Mouse (Mus musculus) forebrain, embryonic 14.5 days (tissue): ENCODE data around the gene Ccnyl1. TPM values are rescaled to one million over a fixed set of nuclear protein-coding genes. Genes with fewer than 3 reads are reported as not detected.

Experiments used
- ATAC-seq: fragments of 200-750 bp; cut with Nextera tagmentation; 2 replicates; pipeline ENCODE4 v1.8.0; 2017; ENCODE audit warnings: mild to moderate bottlenecking, moderate library complexity
- DNase-seq: peaks from one replicate; pipeline ENCODE4 v3.0.0-alpha.2; 2015; ENCODE audit warnings: low spot score
- H3K27ac ChIP-seq: fragments of 300-500 bp; sonication (generic); 2 replicates; pipeline ENCODE4 v1.5.1; 2014; ENCODE audit warnings: low read depth, mild to moderate bottlenecking, control low read depth, low read length, moderate library complexity
- H3K27me3 ChIP-seq: fragments of 300-500 bp; sonication (generic); replicated peaks from 2 replicates; pipeline ENCODE4 v1.6.1; 2014; ENCODE audit warnings: low read length, control low read depth, mixed read lengths; ENCODE audit not compliant: control insufficient read depth, insufficient read depth
- H3K36me3 ChIP-seq: fragments of 300-500 bp; sonication (generic); 2 replicates; pipeline ENCODE4 v1.6.1; 2014; ENCODE audit warnings: low read length, control low read depth; ENCODE audit not compliant: control insufficient read depth, insufficient read depth
- H3K4me1 ChIP-seq: fragments of 300-500 bp; sonication (generic); 2 replicates; pipeline ENCODE4 v1.6.1; 2014; ENCODE audit warnings: antibody characterized with exemption, low read length, control low read depth; ENCODE audit not compliant: control insufficient read depth, insufficient read depth
- H3K4me2 ChIP-seq: fragments of 300-500 bp; sonication (generic); 2 replicates; pipeline ENCODE4 v1.6.1; 2014; ENCODE audit warnings: mild to moderate bottlenecking, control low read depth, low read length
- H3K4me3 ChIP-seq: fragments of 300-500 bp; sonication (generic); 2 replicates; pipeline ENCODE4 v1.5.1; 2014; ENCODE audit warnings: low read depth, low read length, control low read depth
- H3K9ac ChIP-seq: fragments of 300-500 bp; sonication (generic); 2 replicates; pipeline ENCODE4 v1.6.1; 2014; ENCODE audit warnings: mild to moderate bottlenecking, low read length, control low read depth, moderate library complexity
- H3K9me3 ChIP-seq: fragments of 300-500 bp; sonication (generic); replicated peaks from 2 replicates; pipeline ENCODE4 v1.6.1; 2016; ENCODE audit warnings: low read length, control low read depth, mixed read lengths; ENCODE audit not compliant: control insufficient read depth
- WGBS: fragments of 180-500 bp; shearing (Covaris S2); extraction: QIAGEN DNeasy Blood & Tissue Kit; methylation state at CpG from one replicate; pipeline ENCODE4 v1.1.7; 2014; 5-methylcytosine and 5-hydroxymethylcytosine counted together
- polyA plus RNA-seq: library from polyadenylated mRNA; unstranded; fragments of >200 nt; fragmentation: Nextera tagmentation; extraction: Ambion mirVana; gene quantifications from 2 replicates; pipeline ENCODE4 v1.2.1, GENCODE M21; 2014

Gene Ccnyl1
- polyA plus RNA-seq, 1 experiment from 2014 or later: 6.6 TPM

- no peaks in the 10 kb centered on the region for H3K4me1 ChIP-seq
- ATAC-seq (no peak; the same call in 1 of the 2 replicates), DNase-seq (no peak)
- H3K36me3 ChIP-seq: peaks cover 26% of the 10 kb centered on the region
- H3K27ac ChIP-seq: no peak overlapping the region
- no peak overlapping the region for H3K9ac ChIP-seq
- no peak overlapping the region for H3K4me2 ChIP-seq
- 78% methylated on average over 14 of the region's 14 CpGs for WGBS
- no peaks in the 10 kb centered on the region for H3K27me3 ChIP-seq
- H3K9me3 ChIP-seq: no peaks in the 10 kb centered on the region
- H3K4me3 ChIP-seq: no peak overlapping the region
These were observed 21.9 kb downstream of the Ccnyl1 start for GRCm38 (mm10) chr1:64712006-64712760.

GRCm38 (mm10) chr1:64715458-64715857 lies 25.2 kb downstream of the Ccnyl1 start:
- Histone ChIP-seq H3K9me3 (no peaks in the 10 kb centered on the region), H3K36me3 (peaks cover 23% of the 10 kb centered on the region), H3K4me2 (no peak overlapping the region), H3K9ac (no peak overlapping the region), H3K4me1 (0 out of 2 replicates have a peak, but pooled peaks cover under 1% of the 10 kb centered on the region), H3K4me3 (no peak overlapping the region), H3K27ac (no peak overlapping the region), H3K27me3 (no peaks in the 10 kb centered on the region)
- DNase-seq: no peak
- 73% methylated on average over 2 of the region's 2 CpGs for WGBS
- ATAC-seq: no peak

GRCm38 (mm10) chr1:64716589-64717304 lies 26.5 kb downstream of the Ccnyl1 start:
- H3K9ac ChIP-seq: no peak overlapping the region
- H3K36me3 ChIP-seq: peaks cover 25% of the 10 kb centered on the region
- no peak overlapping the region for H3K4me2 ChIP-seq
- H3K27ac ChIP-seq: no peak overlapping the region
- DNase-seq (no peak), ATAC-seq (no peak)
- H3K4me1 ChIP-seq: peaks cover 8% of the 10 kb centered on the region; the same call in 1 of the 2 replicates
- H3K4me3 ChIP-seq: no peak overlapping the region
- no peaks in the 10 kb centered on the region for H3K27me3 ChIP-seq
- 87% methylated on average over 7 of the region's 7 CpGs for WGBS
- H3K9me3 ChIP-seq: no peaks in the 10 kb centered on the region

GRCm38 (mm10) chr1:64717504-64717903 lies 27.2 kb downstream of the Ccnyl1 start:
- H3K27me3 ChIP-seq: no peaks in the 10 kb centered on the region
- peaks cover 8% of the 10 kb centered on the region; the same call in 1 of the 2 replicates for H3K4me1 ChIP-seq
- H3K9me3 ChIP-seq: no peaks in the 10 kb centered on the region
- H3K36me3 ChIP-seq: peaks cover 30% of the 10 kb centered on the region
- H3K27ac ChIP-seq: no peak overlapping the region
- no peak overlapping the region for H3K4me2 ChIP-seq
- H3K9ac ChIP-seq: no peak overlapping the region
- no peak overlapping the region for H3K4me3 ChIP-seq
- DNase-seq: peak; percentile 77
- ATAC-seq: peak; percentile 72

GRCm38 (mm10) chr1:64721034-64721587 lies 30.9 kb downstream of the Ccnyl1 start:
- H3K9ac ChIP-seq: no peak overlapping the region
- H3K4me2 ChIP-seq: no peak overlapping the region
- H3K27me3 ChIP-seq: no peaks in the 10 kb centered on the region
- H3K4me3 ChIP-seq: no peak overlapping the region
- H3K4me1 ChIP-seq: peaks cover 8% of the 10 kb centered on the region; the same call in 1 of the 2 replicates
- DNase-seq: peak; percentile 47
- peaks cover 27% of the 10 kb centered on the region for H3K36me3 ChIP-seq
- ATAC-seq: peak; percentile 62
- no peak overlapping the region for H3K27ac ChIP-seq
- WGBS: 58% methylated on average over 10 of the region's 10 CpGs
- H3K9me3 ChIP-seq: no peaks in the 10 kb centered on the region

- Histone ChIP-seq H3K9ac (no peak overlapping the region), H3K27me3 (peaks cover 20% of the 10 kb centered on the region), H3K4me3 (no peak overlapping the region), H3K36me3 (0 out of 2 replicates have a peak, but pooled peaks cover 3% of the 10 kb centered on the region), H3K4me2 (no peak overlapping the region), H3K4me1 (peaks cover 8% of the 10 kb centered on the region; the same call in 1 of the 2 replicates), H3K27ac (no peak overlapping the region), H3K9me3 (no peaks in the 10 kb centered on the region)
- 58% methylated on average over 4 of the region's 4 CpGs for WGBS
- ATAC-seq (no peak), DNase-seq (no peak)
These were observed 39.8 kb downstream of the Ccnyl1 start for GRCm38 (mm10) chr1:64730046-64730445.

- Histone ChIP-seq H3K27ac (no peak overlapping the region), H3K9ac (no peak overlapping the region), H3K27me3 (peaks cover 34% of the 10 kb centered on the region), H3K4me1 (peaks cover 18% of the 10 kb centered on the region), H3K36me3 (no peaks in the 10 kb centered on the region), H3K9me3 (no peaks in the 10 kb centered on the region), H3K4me3 (no peak overlapping the region), H3K4me2 (no peak overlapping the region)
- ATAC-seq (no peak), DNase-seq (no peak)
- 60% methylated on average over 16 of the region's 16 CpGs for WGBS
These were observed 41.2 kb downstream of the Ccnyl1 start for GRCm38 (mm10) chr1:64731341-64732020.

GRCm38 (mm10) chr1:64732161-64732560 lies 41.9 kb downstream of the Ccnyl1 start:
- H3K4me3 ChIP-seq: no peak overlapping the region
- WGBS: 51% methylated on average over 10 of the region's 10 CpGs
- H3K36me3 ChIP-seq: no peaks in the 10 kb centered on the region
- H3K9me3 ChIP-seq: no peaks in the 10 kb centered on the region
- H3K4me2 ChIP-seq: no peak overlapping the region
- H3K9ac ChIP-seq: no peak overlapping the region
- no peak overlapping the region for H3K27ac ChIP-seq
- H3K27me3 ChIP-seq: peaks cover 40% of the 10 kb centered on the region
- DNase-seq (no peak), ATAC-seq (no peak)
- H3K4me1 ChIP-seq: peaks cover 19% of the 10 kb centered on the region
